Mouse (Mus musculus): Measurements from ENCODE around the gene Mpv17l. TPM values are rescaled to one million over a fixed set of nuclear protein-coding genes. Genes with fewer than 3 reads are reported as not detected.
"Not testable (repeated sequence)": the region's sequence is repeated elsewhere in the genome, so short reads cannot be mapped to it uniquely, and the experiment has no call there.

Mpv17l gene
- 1 to 10 TPM in 1 of 2 experiments, under 1 TPM in 1; 0.74 to 1.3 TPM for total RNA-seq (2021)

GRCm38 (mm10) chr16:13902888-13903483 is at the start of gene Mpv17l, which contains the start of gene Pdxdc1:
Gene Mpv17l, plus strand, starts transcription at chr16:13903161.
Gene Pdxdc1, minus strand, starts transcription at chr16:13903131.
- intact Hi-C loops (cut with DNase I): loop anchor here (2.0 to 10.0 kb wide), 6 partner anchors 81 to 412 kb away; partner anchors contain the start of genes 3110001I22Rik, Bfar and Fopnl

GRCm38 (mm10) chr16:13853886-13854285 is 49.1 kb upstream of the Mpv17l start:
- intact Hi-C loops (cut with DNase I): no loop called here
- no peak for DNase-seq

More at GRCm38 (mm10) chr16:13902888-13903483, at the start of gene Mpv17l, which contains the start of gene Pdxdc1:
- peak; percentile 97 to 98 for DNase-seq

GRCm38 (mm10) chr16:13866076-13866475 is 36.9 kb upstream of the Mpv17l start:
- intact Hi-C loops (cut with DNase I): no loop called here
- no peak for DNase-seq

GRCm38 (mm10) chr16:13866616-13867015 is 36.3 kb upstream of the Mpv17l start:
- intact Hi-C loops (cut with DNase I): no loop called here
- DNase-seq: no peak

GRCm38 (mm10) chr16:13867406-13867805 is 35.6 kb upstream of the Mpv17l start:
- DNase-seq: peak; percentile 12 to 14
- intact Hi-C loops (cut with DNase I): not testable (repeated sequence)

- intact Hi-C loops (cut with DNase I): no loop called here
- peak; percentile 6 to 23 for DNase-seq
Measured at GRCm38 (mm10) chr16:13867910-13868514, 34.9 kb upstream of the Mpv17l start.

- peak in 1 of 2 experiments; percentile 32 for DNase-seq
- intact Hi-C loops (cut with DNase I): no loop called here
Measured at GRCm38 (mm10) chr16:13875483-13875882, 27.5 kb upstream of the Mpv17l start.

- intact Hi-C loops (cut with DNase I): no loop called here
- DNase-seq: no peak
Measured at GRCm38 (mm10) chr16:13883094-13883774, 19.7 kb upstream of the Mpv17l start.

GRCm38 (mm10) chr16:13890449-13890848 is 12.5 kb upstream of the Mpv17l start:
- no peak for DNase-seq
- intact Hi-C loops (cut with DNase I): no loop called here

GRCm38 (mm10) chr16:13892850-13893249 is 10.1 kb upstream of the Mpv17l start:
- intact Hi-C loops (cut with DNase I): no loop called here
- no peak for DNase-seq

- no peak for DNase-seq
- intact Hi-C loops (cut with DNase I): no loop called here
Measured at GRCm38 (mm10) chr16:13894097-13894496, 8.9 kb upstream of the Mpv17l start.

GRCm38 (mm10) chr16:13895740-13896139 is 7.2 kb upstream of the Mpv17l start:
- DNase-seq: no peak
- intact Hi-C loops (cut with DNase I): no loop called here

- intact Hi-C loops (cut with DNase I): no loop called here
- no peak for DNase-seq
Measured at GRCm38 (mm10) chr16:13896357-13896756, 6.6 kb upstream of the Mpv17l start.

- peak; percentile 39 to 41 for DNase-seq
- intact Hi-C loops (cut with DNase I): no loop called here
Measured at GRCm38 (mm10) chr16:13898981-13899380, 4.0 kb upstream of the Mpv17l start.

GRCm38 (mm10) chr16:13902397-13902831 is 547 bp upstream of the Mpv17l start:
- intact Hi-C loops (cut with DNase I): loop anchor here (2.0 to 10.0 kb wide), 6 partner anchors 80 to 412 kb away; partner anchors contain the start of genes 3110001I22Rik, Bfar and Fopnl
- DNase-seq: no peak

GRCm38 (mm10) chr16:13903488-13903887 is 527 bp downstream of the Mpv17l start:
- no peak for DNase-seq
- intact Hi-C loops (cut with DNase I): loop anchor here (2.0 to 10.0 kb wide), 6 partner anchors 81 to 411 kb away; partner anchors contain the start of genes 3110001I22Rik, Bfar and Fopnl

GRCm38 (mm10) chr16:13907297-13907696 is 4.3 kb downstream of the Mpv17l start:
- intact Hi-C loops (cut with DNase I): loop anchor here (10.0 kb wide), 1 partner anchor 408 kb away; the partner anchor contains the start of gene Fopnl
- no peak for DNase-seq

- intact Hi-C loops (cut with DNase I): no loop called here
Measured at GRCm38 (mm10) chr16:13920093-13920492, 17.1 kb downstream of the Mpv17l start.

GRCm38 (mm10) chr16:13921063-13921462 is 18.1 kb downstream of the Mpv17l start:
- no peak for DNase-seq
- intact Hi-C loops (cut with DNase I): no loop called here

More at GRCm38 (mm10) chr16:13920093-13920492, 17.1 kb downstream of the Mpv17l start:
- DNase-seq: no peak

- intact Hi-C loops (cut with DNase I): no loop called here
- no peak for DNase-seq
Measured at GRCm38 (mm10) chr16:13921781-13922180, 18.8 kb downstream of the Mpv17l start.

- DNase-seq; intact Hi-C loops (cut with DNase I): not testable (repeated sequence)
Measured at GRCm38 (mm10) chr16:13922499-13922898, 19.5 kb downstream of the Mpv17l start.
